In the genomic region with DNA sequence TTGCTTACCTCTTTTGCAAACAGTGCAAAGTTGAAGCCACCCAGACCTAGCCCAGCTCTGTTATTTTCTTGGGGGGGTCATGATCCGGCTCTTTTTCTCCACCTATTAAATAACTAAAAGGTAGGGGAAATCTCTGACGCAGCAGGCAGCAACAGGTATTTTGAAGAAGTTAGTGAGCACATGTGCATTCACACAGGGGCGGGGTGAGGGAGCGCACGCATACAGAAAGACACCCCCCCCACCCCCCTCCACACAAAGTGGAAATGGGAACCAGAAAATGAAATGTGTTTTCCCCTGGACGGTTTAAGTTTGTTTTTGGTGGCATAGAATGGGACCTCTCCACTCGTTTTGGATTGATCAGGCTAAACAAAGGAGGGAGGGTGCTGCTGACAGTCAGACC, we compare ENCODE assay signal across 8 mouse cellular contexts. TPM values are rescaled to one million over a fixed set of nuclear protein-coding genes. Genes with fewer than 3 reads are reported as not detected.
A peak's percentile ranks its signal among the peaks of the same experiment; 100 is the strongest.
DNase-seq lines count a peak whose midpoint lies in the region; ATAC-seq and TF ChIP-seq lines count a peak whose summit lies in the region.

No protein-coding gene starts in this region.

- no peak for ATAC-seq in lung, embryonic 14.5 days (ENCODE audit: insufficient read depth)
- no peak for ATAC-seq in limb, embryonic 15.5 days (ENCODE audit: insufficient number of reproducible peaks, low FRiP score, low TSS enrichment, low read depth)

- WGBS in lung, embryonic 14.5 days, result 7% methylated on average over 7 of the region's 7 CpGs
- 9% methylated on average over 7 of the region's 7 CpGs for WGBS in limb, embryonic 15.5 days

- no peak for DNase-seq in lung, embryonic 14.5 days
- no peak for DNase-seq in lung, postnatal 25 days (ENCODE audit: low spot score)
- peak; percentile 69 for DNase-seq in splenic B cell, adult 2 months (ENCODE audit: low read depth, low spot score)
- DNase-seq in right cerebral cortex, postnatal 4 days, result no peak
- no peak for DNase-seq in testis, postnatal 14 days (ENCODE audit: low spot score)
- DNase-seq in ovary, postnatal 10 days (ENCODE audit: low spot score), result no peak

- H3K27me3 ChIP-seq in lung, embryonic 14.5 days (ENCODE audit: insufficient read depth, low read length), result no peaks in the 10 kb centered on the region
- peaks cover 30% of the 10 kb centered on the region for H3K27me3 ChIP-seq in limb, embryonic 15.5 days
- no peaks in the 10 kb centered on the region for H3K27me3 ChIP-seq in splenic B cell, adult 2 months (ENCODE audit: control insufficient read depth, insufficient read depth, low read length, poor library complexity, severe bottlenecking)

- peaks cover 4% of the 10 kb centered on the region; the same call in 1 of the 2 replicates for H3K4me1 ChIP-seq in lung, embryonic 14.5 days (ENCODE audit: insufficient read depth)
- no peaks in the 10 kb centered on the region for H3K4me1 ChIP-seq in embryonic fibroblast, embryonic 13.5 days (ENCODE audit: control insufficient read depth, insufficient read depth, low read length)
- H3K4me1 ChIP-seq in limb, embryonic 15.5 days, result peaks cover 11% of the 10 kb centered on the region; the same call in 1 of the 2 replicates

- no peak for TF ChIP-seq CTCF in lung, embryonic 14.5 days (IDR thresholded peaks at IDR 0.05; ENCODE audit: low read depth)
- TF ChIP-seq CTCF in embryonic fibroblast, embryonic 13.5 days (IDR thresholded peaks at IDR 0.05; ENCODE audit: borderline replicate concordance, insufficient read depth, low read length), result no peak

- no peaks in the 10 kb centered on the region for H3K36me3 ChIP-seq in lung, embryonic 14.5 days (ENCODE audit: insufficient read depth)
- H3K36me3 ChIP-seq in limb, embryonic 15.5 days, result no peaks in the 10 kb centered on the region
- no peaks in the 10 kb centered on the region for H3K36me3 ChIP-seq in splenic B cell, adult 2 months (ENCODE audit: control insufficient read depth, insufficient read depth, low read length, poor library complexity, severe bottlenecking)

- no peaks in the 10 kb centered on the region for H3K9me3 ChIP-seq in lung, embryonic 14.5 days (ENCODE audit: low read depth, low read length)
- H3K9me3 ChIP-seq in limb, embryonic 15.5 days, result no peaks in the 10 kb centered on the region

- H3K4me2 ChIP-seq in lung, embryonic 14.5 days, result peak overlapping the region; percentile 73
- H3K4me2 ChIP-seq in limb, embryonic 15.5 days, result peak overlapping the region; percentile 81

- peak overlapping the region; percentile 57 for H3K4me3 ChIP-seq in lung, embryonic 14.5 days (ENCODE audit: low read depth, low read length)
- H3K4me3 ChIP-seq in embryonic fibroblast, embryonic 13.5 days (ENCODE audit: insufficient read depth, low read length), result peak overlapping the region; percentile 75
- peak overlapping the region; percentile 48 for H3K4me3 ChIP-seq in limb, embryonic 15.5 days

- H3K27ac ChIP-seq in lung, embryonic 14.5 days (ENCODE audit: low read depth), result no peak overlapping the region
- no peak overlapping the region for H3K27ac ChIP-seq in embryonic fibroblast, embryonic 13.5 days (ENCODE audit: insufficient read depth, low read length)
- no peak overlapping the region for H3K27ac ChIP-seq in limb, embryonic 15.5 days

- no peak overlapping the region for H3K9ac ChIP-seq in lung, embryonic 14.5 days
- H3K9ac ChIP-seq in limb, embryonic 15.5 days, result no peak overlapping the region

- no peak for TF ChIP-seq POLR2A in embryonic fibroblast, embryonic 13.5 days (IDR thresholded peaks at IDR 0.05; ENCODE audit: low read depth, low read length)

RNA-seq across cellular contexts. Expression of gene Rnase4, which starts 7.1 kb away (rescaled TPM):
- 27.6 and 29.6 TPM in 2 replicates for polyA plus RNA-seq in lung, embryonic 14.5 days (2014; fragmentation: Nextera tagmentation; extraction: Ambion mirVana)
- 116 and 134 TPM in 2 replicates for polyA plus RNA-seq in embryonic fibroblast, embryonic 13.5 days (2011; ENCODE audit: insufficient read length, low read depth, missing spikeins)
- polyA plus RNA-seq in limb, embryonic 15.5 days (2015; fragmentation: Nextera tagmentation; extraction: Ambion mirVana), result 68.6 and 83.1 TPM in 2 replicates

RNA-seq across cellular contexts. Expression of gene Ang, which starts 7.1 kb away (rescaled TPM):
- polyA plus RNA-seq in lung, embryonic 14.5 days (2014; fragmentation: Nextera tagmentation; extraction: Ambion mirVana), result 5.2 and 5.6 TPM in 2 replicates
- polyA plus RNA-seq in embryonic fibroblast, embryonic 13.5 days (2011; ENCODE audit: insufficient read length, low read depth, missing spikeins), result 11.4 TPM in 2 replicates
- polyA plus RNA-seq in limb, embryonic 15.5 days (2015; fragmentation: Nextera tagmentation; extraction: Ambion mirVana), result 10.1 and 10.5 TPM in 2 replicates

RNA-seq across cellular contexts. Expression of gene Olfr750, which starts 9.6 kb away (rescaled TPM):
- not detected in 2 replicates for polyA plus RNA-seq in lung, embryonic 14.5 days (2014; fragmentation: Nextera tagmentation; extraction: Ambion mirVana)
- not detected in 2 replicates for polyA plus RNA-seq in embryonic fibroblast, embryonic 13.5 days (2011; ENCODE audit: insufficient read length, low read depth, missing spikeins)
- polyA plus RNA-seq in limb, embryonic 15.5 days (2015; fragmentation: Nextera tagmentation; extraction: Ambion mirVana), result not detected in 2 replicates

RNA-seq across cellular contexts. Expression of gene Rnase12, which starts 26.3 kb away (rescaled TPM):
- polyA plus RNA-seq in lung, embryonic 14.5 days (2014; fragmentation: Nextera tagmentation; extraction: Ambion mirVana), result not detected in 2 replicates
- not detected in 2 replicates for polyA plus RNA-seq in embryonic fibroblast, embryonic 13.5 days (2011; ENCODE audit: insufficient read length, low read depth, missing spikeins)
- not detected in 2 replicates for polyA plus RNA-seq in limb, embryonic 15.5 days (2015; fragmentation: Nextera tagmentation; extraction: Ambion mirVana)

RNA-seq across cellular contexts. Expression of gene Eddm3b, which starts 30.4 kb away (rescaled TPM):
- not detected in 2 replicates for polyA plus RNA-seq in lung, embryonic 14.5 days (2014; fragmentation: Nextera tagmentation; extraction: Ambion mirVana)
- not detected in 2 replicates for polyA plus RNA-seq in embryonic fibroblast, embryonic 13.5 days (2011; ENCODE audit: insufficient read length, low read depth, missing spikeins)
- polyA plus RNA-seq in limb, embryonic 15.5 days (2015; fragmentation: Nextera tagmentation; extraction: Ambion mirVana), result not detected in 2 replicates
